Comparison of ENCODE assay signal across 26 mouse cellular contexts in genomic region chr9:30076482-30076881, GRCm38 (mm10).
DNase-seq lines count a peak whose midpoint lies in the region; ATAC-seq lines count a peak whose summit lies in the region.
"Had no signal": no experiment of that assay in that cellular context is flagged by ENCODE, and none has a peak within 500 bp of the region (broad histone marks: within the 10 kb centered on the region; RNA-seq: fewer than 3 reads in every experiment).

No protein-coding gene starts in this region.

- no peaks in the 10 kb centered on the region for H3K9me3 ChIP-seq in forebrain, embryonic 15.5 days
- H3K9me3 ChIP-seq: forebrain, embryonic 10.5 days; heart, embryonic 12.5 days; heart, embryonic 15.5 days; hindbrain, embryonic 15.5 days had no signal

- H3K4me2 ChIP-seq in forebrain, embryonic 15.5 days (replicated peaks): no peak overlapping the region
- H3K4me2 ChIP-seq: heart, embryonic 12.5 days; heart, embryonic 15.5 days; hindbrain, embryonic 15.5 days had no signal

- H3K9ac ChIP-seq in forebrain, embryonic 15.5 days (replicated peaks): no peak overlapping the region
- H3K9ac ChIP-seq: heart, embryonic 12.5 days; heart, embryonic 15.5 days; hindbrain, embryonic 15.5 days had no signal

- 36% methylated on average over 3 of the region's 3 CpGs for WGBS in forebrain, embryonic 15.5 days

- H3K4me3 ChIP-seq in forebrain, embryonic 15.5 days: no peak overlapping the region
- H3K4me3 ChIP-seq: forebrain, embryonic 10.5 days; gastrocnemius, adult 2 months; heart, embryonic 12.5 days; heart, embryonic 15.5 days; hindbrain, embryonic 15.5 days had no signal

- no peak for DNase-seq in frontal cortex, postnatal 14 days (ENCODE audit: low spot score in 2 of 2)
- peak; percentile 15 for DNase-seq in layer of hippocampus, adult 9-11 months
- DNase-seq in layer of hippocampus, postnatal 14 days (ENCODE audit: low spot score in 2 of 2): no peak
- peak; percentile 65 for DNase-seq in ES-CJ7 (ENCODE audit: low read depth, low spot score)
- peak; percentile 38 for DNase-seq in ZHBTc4 (ENCODE audit: low read depth, low spot score)
- DNase-seq in spleen, postnatal 14 days (ENCODE audit: low spot score in 2 of 2): no peak
- DNase-seq: adrenal gland, postnatal 10 days; adrenal gland, postnatal 36 days; cerebellum, adult 11 months; cerebellum, adult 2 months; cerebellum, adult 9-11 months; cerebellum, postnatal 25 days; embryo, embryonic 11 days; gastrocnemius, adult 2 months; gastrocnemius, postnatal 14 days; heart, adult 11 months; heart, postnatal 10 days; heart, postnatal 36 days had no signal

- no peaks in the 10 kb centered on the region for H3K36me3 ChIP-seq in forebrain, embryonic 15.5 days
- H3K36me3 ChIP-seq: forebrain, embryonic 10.5 days; heart, embryonic 12.5 days; heart, embryonic 15.5 days; hindbrain, embryonic 15.5 days had no signal

- no peaks in the 10 kb centered on the region for H3K27me3 ChIP-seq in forebrain, embryonic 15.5 days
- H3K27me3 ChIP-seq: heart, embryonic 12.5 days; heart, embryonic 15.5 days; hindbrain, embryonic 15.5 days had no signal

- H3K27ac ChIP-seq in forebrain, embryonic 15.5 days (replicated peaks): no peak overlapping the region
- H3K27ac ChIP-seq: forebrain, embryonic 10.5 days; gastrocnemius, adult 2 months; heart, embryonic 15.5 days; hindbrain, embryonic 15.5 days had no signal

- H3K4me1 ChIP-seq in forebrain, embryonic 15.5 days: 0 out of 2 replicates have a peak, but pooled peaks cover 3% of the 10 kb centered on the region
- H3K4me1 ChIP-seq: heart, embryonic 12.5 days; heart, embryonic 15.5 days had no signal

- ATAC-seq in frontal cortex, adult (ENCODE audit: low TSS enrichment): peak; percentile 50; the same call in 1 of the 2 replicates
- ATAC-seq in forebrain, embryonic 15.5 days (replicated peaks): no peak
- ATAC-seq: forebrain, embryonic 14.5 days; intestine, postnatal 0 days had no signal

Comparison
In these comparisons a context has a peak if more than half of its experiments do, and no peak if none do; other contexts are left out.
1. DNase-seq: peak in layer of hippocampus, adult 9-11 months (single experiment), ES-CJ7 (single experiment) and ZHBTc4 (single experiment); none in frontal cortex, postnatal 14 days (0 of 2), layer of hippocampus, postnatal 14 days (0 of 2) and spleen, postnatal 14 days (0 of 2).